Mouse (Mus musculus) lung, postnatal 0 days (tissue): ENCODE measurements around the gene Tmem185b. TPM values are rescaled to one million over a fixed set of nuclear protein-coding genes. Genes with fewer than 3 reads are reported as not detected.

Source experiments
- ATAC-seq: fragments of 200-750 bp; cut with Nextera tagmentation; 2 replicates; pipeline ENCODE4 v1.8.0; 2017; ENCODE audit warnings: moderate library complexity
- DNase-seq: peaks from one replicate; pipeline ENCODE4 v3.0.0-alpha.2; 2016; ENCODE audit warnings: low spot score
- H3K27ac ChIP-seq: fragments of 300-500 bp; sonication (generic); 2 replicates; pipeline ENCODE4 v1.5.1; 2014; ENCODE audit warnings: antibody characterized with exemption, mild to moderate bottlenecking, low read length, mixed read lengths
- H3K27me3 ChIP-seq: fragments of 300-500 bp; sonication (generic); replicated peaks from 2 replicates; pipeline ENCODE4 v1.6.1; 2014; ENCODE audit warnings: low read length, mixed read lengths; ENCODE audit not compliant: insufficient read depth
- H3K36me3 ChIP-seq: fragments of 300-500 bp; sonication (generic); 2 replicates; pipeline ENCODE4 v1.6.1; 2014; ENCODE audit warnings: low read length, mixed read lengths; ENCODE audit not compliant: insufficient read depth
- H3K4me1 ChIP-seq: fragments of 300-500 bp; sonication (generic); 2 replicates; pipeline ENCODE4 v1.6.1; 2014; ENCODE audit warnings: antibody characterized with exemption, low read depth, low read length, mixed read lengths; ENCODE audit not compliant: insufficient read depth
- H3K4me2 ChIP-seq: fragments of 300-500 bp; sonication (generic); replicated peaks from 2 replicates; pipeline ENCODE4 v1.6.1; 2014; ENCODE audit warnings: low read depth, mild to moderate bottlenecking, low read length, moderate library complexity, mixed read lengths
- H3K4me3 ChIP-seq: fragments of 300-500 bp; sonication (generic); 2 replicates; pipeline ENCODE4 v1.5.1; 2014; ENCODE audit warnings: low read depth, low read length
- H3K9ac ChIP-seq: fragments of 300-500 bp; sonication (generic); replicated peaks from 2 replicates; pipeline ENCODE4 v1.6.1; 2014; ENCODE audit warnings: low read depth, mild to moderate bottlenecking
- H3K9me3 ChIP-seq: fragments of 300-500 bp; sonication (generic); 2 replicates; pipeline ENCODE4 v1.6.1; 2016; ENCODE audit warnings: low read length, mixed read lengths
- CTCF ChIP-seq: IDR thresholded peaks from 2 replicates; pipeline ENCODE4 v1.5.1; 2016; ENCODE audit warnings: antibody characterized with exemption, mild to moderate bottlenecking
- EP300 ChIP-seq: IDR thresholded peaks from 2 replicates; pipeline ENCODE4 v1.6.1; 2016; ENCODE audit warnings: antibody characterized with exemption, mild to moderate bottlenecking, control low read depth
- WGBS: fragments of 180-500 bp; shearing (Covaris S2); extraction: QIAGEN DNeasy Blood & Tissue Kit; methylation state at CpG from one replicate; pipeline ENCODE4 v1.1.7; 2014; 5-methylcytosine and 5-hydroxymethylcytosine counted together
- polyA plus RNA-seq: library from polyadenylated mRNA; unstranded; fragments of >200 nt; fragmentation: Nextera tagmentation; extraction: Ambion mirVana; gene quantifications from 2 replicates; pipeline ENCODE4 v1.2.1, GENCODE M21; 2015

The Tmem185b gene
- polyA plus RNA-seq, 1 experiment from 2014 or later, result 23.1 TPM

- H3K4me3 ChIP-seq, result no peak overlapping the region
- H3K27ac ChIP-seq, result no peak overlapping the region
- 82% methylated on average over 4 of the region's 4 CpGs for WGBS
- no peaks in the 10 kb centered on the region for H3K4me1 ChIP-seq
- no peak overlapping the region for H3K4me2 ChIP-seq
- no peak overlapping the region for H3K9ac ChIP-seq
- TF ChIP-seq CTCF, result no peak
- TF ChIP-seq EP300, result no peak
- no peaks in the 10 kb centered on the region for H3K27me3 ChIP-seq
- H3K9me3 ChIP-seq, result no peaks in the 10 kb centered on the region
- H3K36me3 ChIP-seq, result no peaks in the 10 kb centered on the region
- DNase-seq, result peak; percentile 56
- peak; percentile 65 for ATAC-seq
These were observed 31.9 kb downstream of the Tmem185b start for GRCm38 (mm10) chr1:119557641-119558395.

DNA sequence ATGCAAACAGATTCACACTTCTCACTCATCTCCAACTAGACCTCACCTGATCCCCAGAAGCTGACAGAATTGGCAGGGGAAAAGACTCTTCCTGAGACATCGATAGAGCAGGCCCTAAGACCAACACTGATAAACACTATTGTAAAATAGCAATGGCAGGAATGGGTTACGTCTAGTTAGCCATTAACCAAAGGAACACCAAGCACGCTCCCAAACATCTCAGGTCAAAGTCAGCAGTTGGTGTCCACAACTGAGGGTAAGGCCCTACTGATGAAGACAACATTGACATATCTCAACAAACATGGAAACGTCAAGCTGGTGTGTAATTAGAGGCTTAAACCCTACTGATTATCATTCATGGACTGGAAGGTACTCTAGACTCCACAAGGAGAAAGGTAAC lies 39.6 kb downstream of the Tmem185b start:
- Histone ChIP-seq H3K9ac (no peak overlapping the region), H3K4me3 (no peak overlapping the region), H3K9me3 (no peaks in the 10 kb centered on the region), H3K4me2 (no peak overlapping the region), H3K36me3 (no peaks in the 10 kb centered on the region), H3K4me1 (no peaks in the 10 kb centered on the region), H3K27ac (no peak overlapping the region), H3K27me3 (no peaks in the 10 kb centered on the region)
- ATAC-seq, result no peak
- 87% methylated on average over 4 of the region's 4 CpGs for WGBS
- no peak for TF ChIP-seq EP300
- TF ChIP-seq CTCF, result no peak
- no peak for DNase-seq

DNA sequence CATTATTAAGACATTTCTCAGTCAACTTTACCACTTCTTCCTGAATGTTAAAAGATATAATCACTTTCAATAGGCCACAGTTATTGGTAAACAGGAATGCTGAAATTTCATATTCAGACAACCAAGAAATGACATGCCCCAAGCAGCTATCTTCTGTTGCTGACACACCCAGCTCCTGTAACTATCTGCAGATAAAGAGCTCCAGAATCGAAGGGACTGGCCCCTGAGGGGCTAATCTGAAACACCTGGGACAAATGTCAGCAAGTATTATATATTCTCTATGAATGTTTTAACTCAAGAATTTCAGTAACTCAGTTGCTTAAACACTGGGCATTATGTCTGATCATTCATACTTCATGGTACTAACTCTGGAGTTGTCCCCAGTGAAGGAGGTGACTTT lies 44.2 kb downstream of the Tmem185b start:
- no peak overlapping the region for H3K27ac ChIP-seq
- 68% methylated on average over 1 of the region's 1 CpGs for WGBS
- no peaks in the 10 kb centered on the region for H3K27me3 ChIP-seq
- H3K4me2 ChIP-seq, result no peak overlapping the region
- no peaks in the 10 kb centered on the region for H3K36me3 ChIP-seq
- H3K4me1 ChIP-seq, result no peaks in the 10 kb centered on the region
- DNase-seq (no peak), ATAC-seq (no peak)
- H3K9me3 ChIP-seq, result no peaks in the 10 kb centered on the region
- no peak overlapping the region for H3K4me3 ChIP-seq
- TF ChIP-seq CTCF (no peak), EP300 (no peak)
- H3K9ac ChIP-seq, result no peak overlapping the region

Other genes starting within 250 kb of the Tmem185b start
- gene Inhbb, start 103.9 kb upstream of the Tmem185b start, polyA plus RNA-seq, result 2.4 and 2.9 TPM in 2 replicates
- gene Ralb, start 21.4 kb upstream of the Tmem185b start, polyA plus RNA-seq, result 151 and 177 TPM in 2 replicates
- 54.7 and 69.5 TPM in 2 replicates for gene Epb41l5, start 122.8 kb downstream of the Tmem185b start, polyA plus RNA-seq